Mouse (Mus musculus) limb, embryonic 14.5 days (tissue): ENCODE results near the gene Traf3. TPM values are rescaled to one million over a fixed set of nuclear protein-coding genes. Genes with fewer than 3 reads are reported as not detected.

Experiments
- ATAC-seq: fragments of 200-750 bp; cut with Nextera tagmentation; 2 replicates; pipeline ENCODE4 v1.8.0; 2017; ENCODE audit warnings: low read depth, moderate number of reproducible peaks, moderate TSS enrichment; ENCODE audit not compliant: low FRiP score
- DNase-seq: peaks from one replicate; pipeline ENCODE4 v3.0.0-alpha.2; 2015; ENCODE audit warnings: low spot score
- H3K27ac ChIP-seq: fragments of 300-500 bp; sonication (generic); replicated peaks from 2 replicates; pipeline ENCODE4 v1.5.1; 2014; ENCODE audit warnings: low read depth, mild to moderate bottlenecking, low read length, moderate library complexity, mixed read lengths
- H3K27me3 ChIP-seq: fragments of 300-500 bp; sonication (generic); 2 replicates; pipeline ENCODE4 v1.6.1; 2014; ENCODE audit warnings: low read length, mixed read lengths; ENCODE audit not compliant: control insufficient read depth, insufficient read depth
- H3K36me3 ChIP-seq: fragments of 300-500 bp; sonication (generic); 2 replicates; pipeline ENCODE4 v1.6.1; 2014; ENCODE audit warnings: mild to moderate bottlenecking, low read length, moderate library complexity, mixed read lengths; ENCODE audit not compliant: control insufficient read depth, insufficient read depth
- H3K4me1 ChIP-seq: fragments of 300-500 bp; sonication (generic); 2 replicates; pipeline ENCODE4 v1.6.1; 2014; ENCODE audit warnings: antibody characterized with exemption, low read length, mixed read lengths; ENCODE audit not compliant: control insufficient read depth, insufficient read depth
- H3K4me2 ChIP-seq: fragments of 300-500 bp; sonication (generic); replicated peaks from 2 replicates; pipeline ENCODE4 v1.6.1; 2014; ENCODE audit warnings: low read depth, mild to moderate bottlenecking, low read length, moderate library complexity; ENCODE audit not compliant: severe bottlenecking
- H3K4me3 ChIP-seq: fragments of 300-500 bp; sonication (generic); replicated peaks from 2 replicates; pipeline ENCODE4 v1.5.1; 2014; ENCODE audit warnings: low read length
- H3K9ac ChIP-seq: fragments of 300-500 bp; sonication (generic); 2 replicates; pipeline ENCODE4 v1.6.1; 2014; ENCODE audit warnings: mild to moderate bottlenecking, low read depth, low read length, moderate library complexity; ENCODE audit not compliant: severe bottlenecking
- H3K9me3 ChIP-seq: fragments of 300-500 bp; sonication (generic); 2 replicates; pipeline ENCODE4 v1.6.1; 2016; ENCODE audit warnings: low read length; ENCODE audit not compliant: control insufficient read depth
- POLR2A ChIP-seq: fragments of 200-500 bp; IDR thresholded peaks from 2 replicates; pipeline ENCODE4 v1.8.0; 2012; ENCODE audit warnings: inconsistent platforms, mild to moderate bottlenecking, moderate library complexity, borderline replicate concordance; ENCODE audit not compliant: insufficient read depth, insufficient read length; ENCODE audit errors: extremely low read depth
- WGBS: fragments of 180-500 bp; shearing (Covaris S2); extraction: QIAGEN DNeasy Blood & Tissue Kit; methylation state at CpG from one replicate; pipeline ENCODE4 v1.1.7; 2014; 5-methylcytosine and 5-hydroxymethylcytosine counted together
- polyA plus RNA-seq, 2 experiments: library from polyadenylated mRNA; depleted of rRNA in 1 of 2; stranded (reverse) in 1 of 2; unstranded in 1 of 2; fragments of >200 nt; fragmentation: Nextera tagmentation in 1 of 2; extraction: Ambion mirVana in 1 of 2; gene quantifications; 2 replicates each; pipeline versions ENCODE4 v1.2.1 to v1.2.3; 2012 to 2014

The Traf3 gene
- polyA plus RNA-seq, 2 experiments = 12.8 to 20.2 TPM

GRCm38 (mm10) chr12:111274006-111274405, 107.8 kb downstream of the Traf3 start:
- H3K27ac ChIP-seq = no peak overlapping the region
- WGBS = 3% methylated on average over 25 of the region's 28 CpGs
- H3K9me3 ChIP-seq = no peaks in the 10 kb centered on the region
- TF ChIP-seq POLR2A = no peak
- H3K4me2 ChIP-seq = peak overlapping the region; percentile 90
- peaks cover 19% of the 10 kb centered on the region for H3K4me1 ChIP-seq
- H3K9ac ChIP-seq = peak overlapping the region; percentile 44; the same call in 1 of the 2 replicates
- H3K27me3 ChIP-seq = peaks cover 75% of the 10 kb centered on the region
- DNase-seq (no peak), ATAC-seq (no peak)
- no peaks in the 10 kb centered on the region for H3K36me3 ChIP-seq
- H3K4me3 ChIP-seq = peak overlapping the region; percentile 45

GRCm38 (mm10) chr12:111274447-111275149, 108.4 kb downstream of the Traf3 start:
- Histone ChIP-seq H3K4me3 (peak overlapping the region; percentile 45), H3K9me3 (no peaks in the 10 kb centered on the region), H3K27ac (no peak overlapping the region), H3K27me3 (peaks cover 75% of the 10 kb centered on the region), H3K36me3 (no peaks in the 10 kb centered on the region), H3K4me1 (peaks cover 19% of the 10 kb centered on the region), H3K9ac (peak overlapping the region; percentile 44), H3K4me2 (peak overlapping the region; percentile 90)
- TF ChIP-seq POLR2A = no peak
- DNase-seq (no peak), ATAC-seq (no peak)
- 2% methylated on average over 46 of the region's 80 CpGs for WGBS

GRCm38 (mm10) chr12:111275150-111275841, 109.1 kb downstream of the Traf3 start:
- Histone ChIP-seq H3K4me1 (peaks cover 19% of the 10 kb centered on the region), H3K27ac (no peak overlapping the region), H3K9ac (peak overlapping the region; percentile 44), H3K4me2 (peak overlapping the region; percentile 90), H3K4me3 (peak overlapping the region; percentile 45), H3K36me3 (no peaks in the 10 kb centered on the region), H3K9me3 (no peaks in the 10 kb centered on the region), H3K27me3 (peaks cover 68% of the 10 kb centered on the region)
- under 1% methylated on average over 22 of the region's 58 CpGs for WGBS
- no peak for DNase-seq
- 0 out of 2 replicates have a peak, but pooled peaks have one; percentile 24 for ATAC-seq
- TF ChIP-seq POLR2A = no peak

GRCm38 (mm10) chr12:111276371-111276770, 110.2 kb downstream of the Traf3 start:
- Histone ChIP-seq H3K9me3 (no peaks in the 10 kb centered on the region), H3K9ac (no peak overlapping the region), H3K4me2 (no peak overlapping the region), H3K27ac (no peak overlapping the region), H3K4me3 (no peak overlapping the region), H3K36me3 (no peaks in the 10 kb centered on the region), H3K4me1 (peaks cover 19% of the 10 kb centered on the region), H3K27me3 (peaks cover 58% of the 10 kb centered on the region)
- DNase-seq (no peak), ATAC-seq (no peak)
- 52% methylated on average over 6 of the region's 6 CpGs for WGBS
- no peak for TF ChIP-seq POLR2A

- DNase-seq = no peak
- no peak for TF ChIP-seq POLR2A
- peaks cover 6% of the 10 kb centered on the region for H3K4me1 ChIP-seq
- 77% methylated on average over 4 of the region's 4 CpGs for WGBS
- H3K4me3 ChIP-seq = no peak overlapping the region
- no peak for ATAC-seq
- H3K27me3 ChIP-seq = no peaks in the 10 kb centered on the region
- no peak overlapping the region for H3K9ac ChIP-seq
- H3K27ac ChIP-seq = no peak overlapping the region
- H3K36me3 ChIP-seq = no peaks in the 10 kb centered on the region
- H3K4me2 ChIP-seq = no peak overlapping the region
- H3K9me3 ChIP-seq = no peaks in the 10 kb centered on the region
Measured at GRCm38 (mm10) chr12:111283573-111283972, 117.4 kb downstream of the Traf3 start.
